Mouse (Mus musculus): Measurements from ENCODE around the gene Adam1b. TPM values are rescaled to one million over a fixed set of nuclear protein-coding genes. Genes with fewer than 3 reads are reported as not detected.

The Adam1b gene
- total RNA-seq, 2 experiments from 2014 or later: not detected

DNA sequence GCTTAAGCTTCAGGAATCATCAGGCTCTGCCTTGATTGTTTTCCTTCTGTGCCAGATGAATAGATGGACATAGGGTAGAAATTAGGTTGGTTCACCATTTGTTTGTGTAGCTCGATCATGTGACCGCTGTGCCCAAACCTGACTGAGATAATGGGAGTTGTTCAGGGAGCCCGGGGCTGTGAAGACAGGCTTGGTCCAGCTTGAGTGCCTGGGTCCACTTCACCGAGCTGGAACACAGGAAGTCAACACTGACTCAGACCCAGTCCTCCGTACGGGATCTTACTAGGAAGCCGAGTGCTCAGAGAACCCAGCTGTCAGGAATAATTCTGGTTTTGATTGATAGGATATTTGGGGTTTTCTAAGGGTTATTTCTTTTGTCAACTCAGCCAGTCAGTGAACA is 28.6 kb downstream of the Adam1b start:
- DNase-seq (ENCODE audit: low spot score in 2 of 2): no peak
- Histone ChIP-seq H3K4me3 (no peak overlapping the region), H3K27ac (no peak overlapping the region)
- no peak for TF ChIP-seq CTCF (conservative IDR thresholded peaks at IDR 0.05)

DNA sequence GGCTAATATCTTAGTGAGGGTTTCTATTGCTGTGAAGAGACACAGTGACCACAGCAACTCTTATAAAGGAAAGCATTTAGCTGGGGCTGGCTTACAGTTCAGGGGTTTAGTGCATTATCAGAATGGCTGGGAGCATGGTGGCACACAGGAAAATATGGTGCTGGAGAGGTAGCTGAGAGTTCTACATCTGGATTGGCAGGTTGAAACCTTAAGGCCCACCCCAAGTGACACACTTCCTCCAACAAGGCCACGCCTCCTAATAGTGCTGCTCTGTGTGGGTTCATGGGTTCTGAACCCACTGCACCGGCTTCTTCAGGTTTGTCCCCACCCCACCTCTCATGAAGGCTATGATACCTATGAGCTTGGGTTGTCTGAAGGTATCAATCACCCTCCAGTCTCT is 30.8 kb downstream of the Adam1b start:
- no peak for TF ChIP-seq CTCF (conservative IDR thresholded peaks at IDR 0.05)
- H3K27ac ChIP-seq: no peak overlapping the region
- H3K4me3 ChIP-seq: no peak overlapping the region
- DNase-seq (ENCODE audit: low spot score in 2 of 2): no peak

DNA sequence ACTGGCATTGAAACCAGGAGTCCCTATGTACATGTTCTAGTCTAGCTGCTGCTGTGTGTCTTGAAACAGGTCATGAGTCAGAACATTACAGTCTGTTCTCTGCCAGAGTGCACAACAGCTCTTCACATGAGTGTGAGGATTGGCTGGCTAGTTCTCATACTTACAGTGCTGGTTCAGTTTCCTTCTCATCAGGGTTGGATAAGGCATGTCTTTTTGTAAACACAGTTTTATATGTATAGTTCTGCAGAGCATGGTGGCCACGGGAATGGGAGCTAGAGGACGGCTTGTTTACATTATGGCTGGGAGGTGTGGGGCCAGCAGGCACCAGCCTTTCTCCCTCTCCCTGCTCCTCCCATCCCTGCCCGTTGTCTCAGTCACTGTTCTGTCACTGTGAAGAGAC is 33.7 kb downstream of the Adam1b start:
- TF ChIP-seq CTCF (conservative IDR thresholded peaks at IDR 0.05): no peak
- no peak for DNase-seq (ENCODE audit: low spot score in 2 of 2)

DNA sequence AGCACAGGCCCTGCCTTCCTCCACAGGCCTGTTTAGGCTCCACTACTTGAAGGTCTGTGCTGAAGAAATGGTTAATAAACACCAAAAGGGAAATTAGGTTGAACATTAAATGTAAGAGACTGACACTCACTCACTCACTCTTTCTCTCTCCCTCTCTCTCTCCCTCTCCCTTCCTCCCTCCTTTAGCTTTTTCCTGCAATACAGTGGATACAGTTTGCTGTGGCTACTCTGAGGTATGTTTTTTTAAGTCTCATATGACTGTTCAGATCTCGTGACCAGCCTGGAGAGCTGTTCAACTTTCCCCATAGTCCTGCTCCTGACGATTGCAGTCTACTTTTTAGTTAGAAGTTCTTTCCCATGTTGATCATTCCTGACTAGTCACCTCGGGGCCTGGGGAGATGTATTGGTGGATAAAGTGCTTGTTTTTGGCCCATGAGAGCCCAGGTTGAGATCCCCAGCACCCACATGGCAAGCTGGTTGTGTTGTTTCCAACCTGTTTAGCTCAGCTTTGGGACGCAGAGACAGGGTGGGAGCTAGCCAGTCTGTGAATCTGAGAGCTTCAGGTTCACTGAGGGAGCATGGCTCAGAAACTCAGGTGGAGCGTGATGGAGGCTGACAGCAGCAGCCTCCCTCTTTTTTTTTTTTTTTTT is 39.5 kb downstream of the Adam1b start:
- TF ChIP-seq CTCF (conservative IDR thresholded peaks at IDR 0.05): no peak
- H3K4me3 ChIP-seq: no peak overlapping the region
- no peak overlapping the region for H3K27ac ChIP-seq
- DNase-seq (ENCODE audit: low spot score in 2 of 2): no peak

More for the DNA sequence above, 33.7 kb downstream of the Adam1b start:
- Histone ChIP-seq H3K4me3 (no peak overlapping the region), H3K27ac (no peak overlapping the region)

DNA sequence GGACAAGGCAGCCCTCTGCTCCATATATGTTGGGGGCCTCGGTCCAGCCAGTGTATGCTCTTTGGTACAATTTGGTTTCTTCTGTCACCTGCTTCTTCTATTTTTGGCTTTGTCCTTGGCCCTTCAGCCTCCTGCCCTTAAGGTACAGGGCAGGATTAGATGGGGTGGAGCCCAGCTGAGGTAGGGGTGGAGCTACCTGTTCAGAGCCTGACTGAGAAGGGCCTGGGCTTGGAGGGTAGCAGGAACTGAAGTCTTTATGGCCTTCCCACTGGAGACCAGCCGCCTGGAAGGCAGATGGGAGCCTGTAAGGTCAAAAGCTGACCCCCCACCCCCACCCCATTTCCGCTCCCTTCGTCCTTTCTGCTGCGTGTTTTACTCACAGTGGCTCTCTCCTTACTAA is 40.3 kb downstream of the Adam1b start:
- Histone ChIP-seq H3K27ac (no peak overlapping the region), H3K4me3 (no peak overlapping the region)
- no peak for TF ChIP-seq CTCF (conservative IDR thresholded peaks at IDR 0.05)
- DNase-seq (ENCODE audit: low spot score in 2 of 2): no peak

DNA sequence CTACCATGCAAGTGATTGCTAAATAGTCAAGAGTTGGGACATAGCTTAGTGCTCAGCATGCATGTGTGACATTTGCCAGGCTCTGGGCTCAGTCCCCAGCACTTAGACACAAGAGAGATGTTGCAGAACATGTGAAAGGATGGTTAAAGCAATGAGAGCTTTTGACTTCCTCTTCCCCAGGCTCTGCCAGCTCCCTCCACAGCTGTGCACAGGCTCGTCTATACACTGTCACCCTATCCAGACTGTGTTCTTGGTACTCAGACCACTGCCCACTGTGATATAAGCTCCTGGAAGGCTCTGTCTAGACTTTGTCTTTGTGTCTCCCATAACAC is 41.1 kb downstream of the Adam1b start:
- Histone ChIP-seq H3K4me3 (no peak overlapping the region), H3K27ac (no peak overlapping the region)
- DNase-seq (ENCODE audit: low spot score in 2 of 2): no peak
- TF ChIP-seq CTCF (conservative IDR thresholded peaks at IDR 0.05): no peak

DNA sequence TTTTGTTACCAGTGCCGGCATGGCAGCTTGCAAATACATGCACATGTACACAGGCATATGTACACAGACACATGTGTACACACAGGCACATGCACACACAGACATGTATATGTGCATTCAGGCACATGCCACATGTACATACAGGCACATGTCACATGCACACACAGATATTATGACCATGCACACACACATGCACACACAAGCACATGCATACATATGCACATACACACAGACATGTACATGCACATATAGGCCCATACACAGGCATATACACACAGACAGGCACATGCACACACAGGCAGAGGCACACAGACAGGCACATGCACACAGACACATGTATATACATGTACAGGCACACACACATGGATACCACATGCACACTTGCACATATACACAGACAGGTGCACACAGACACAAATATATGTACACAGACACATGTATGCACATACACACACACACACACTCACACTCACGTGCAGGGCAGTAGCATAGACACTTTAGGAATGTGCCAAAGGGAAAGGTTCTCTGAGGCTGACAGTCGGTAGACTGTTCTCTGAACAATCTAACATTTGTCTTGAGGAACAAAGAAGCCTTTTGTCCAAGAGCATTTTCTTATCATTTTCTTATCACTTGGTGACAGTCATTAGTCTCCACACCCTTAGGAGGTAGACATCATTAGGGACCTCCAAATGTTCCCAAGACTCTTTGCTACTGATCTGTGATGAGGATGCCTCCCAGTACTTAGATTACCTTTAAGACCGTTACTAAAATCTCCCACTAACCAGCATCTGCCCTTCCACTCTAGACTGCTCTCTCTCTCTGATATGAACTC is 41.7 kb downstream of the Adam1b start:
- Histone ChIP-seq H3K27ac (no peak overlapping the region), H3K4me3 (no peak overlapping the region)
- TF ChIP-seq CTCF (conservative IDR thresholded peaks at IDR 0.05): no peak
- no peak for DNase-seq (ENCODE audit: low spot score in 2 of 2)

- DNase-seq (ENCODE audit: low spot score in 2 of 2): no peak
- H3K27ac ChIP-seq: no peak overlapping the region
- no peak for TF ChIP-seq CTCF (conservative IDR thresholded peaks at IDR 0.05)
- H3K4me3 ChIP-seq: no peak overlapping the region
Measured at GRCm38 (mm10) chr5:121455510-121456265, 47.5 kb downstream of the Adam1b start.

- H3K27ac ChIP-seq: no peak overlapping the region
- no peak for DNase-seq (ENCODE audit: low spot score in 2 of 2)
- no peak for TF ChIP-seq CTCF (conservative IDR thresholded peaks at IDR 0.05)
Measured at GRCm38 (mm10) chr5:121454503-121454782, 48.8 kb downstream of the Adam1b start.

DNA sequence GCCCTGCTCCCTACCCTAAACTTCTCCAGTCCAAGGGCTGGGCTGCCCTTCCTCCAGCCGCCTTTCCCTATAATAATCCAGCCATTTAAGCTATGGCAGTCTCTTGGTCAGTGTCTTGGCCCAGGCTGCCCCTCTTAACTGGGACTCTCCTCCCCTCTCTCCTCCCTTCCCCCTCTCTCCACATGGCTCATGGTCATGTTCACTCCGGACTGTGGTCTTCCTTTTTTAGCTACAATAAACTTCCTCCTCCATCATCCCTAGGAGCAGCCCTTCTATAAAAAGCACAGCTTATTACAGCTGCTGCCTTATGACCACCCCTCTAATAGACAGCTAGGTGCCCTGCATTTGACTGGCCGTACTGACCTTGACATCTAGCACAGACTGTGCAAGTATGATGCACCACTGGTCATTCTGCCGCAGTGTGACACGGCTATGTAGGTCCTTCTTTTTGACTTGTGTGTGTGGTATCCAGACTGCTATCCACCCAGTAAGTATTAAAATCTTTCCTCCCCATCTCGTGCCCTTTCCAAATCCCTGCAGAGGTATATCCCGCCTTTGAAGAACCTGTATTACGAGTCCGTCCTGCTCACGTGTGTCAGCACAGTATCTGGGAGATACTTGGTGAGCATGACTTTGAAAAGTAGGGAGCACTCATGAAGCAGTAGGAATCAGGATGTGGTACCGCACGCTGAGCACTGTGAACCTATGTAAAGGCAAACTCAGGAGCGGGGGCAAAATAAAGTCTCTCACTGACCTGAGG is 49.3 kb downstream of the Adam1b start:
- Histone ChIP-seq H3K4me3 (no peak overlapping the region), H3K27ac (no peak overlapping the region)
- TF ChIP-seq CTCF (conservative IDR thresholded peaks at IDR 0.05): no peak
- DNase-seq (ENCODE audit: low spot score in 2 of 2): no peak

More at GRCm38 (mm10) chr5:121454503-121454782, 48.8 kb downstream of the Adam1b start:
- H3K4me3 ChIP-seq: no peak overlapping the region

DNA sequence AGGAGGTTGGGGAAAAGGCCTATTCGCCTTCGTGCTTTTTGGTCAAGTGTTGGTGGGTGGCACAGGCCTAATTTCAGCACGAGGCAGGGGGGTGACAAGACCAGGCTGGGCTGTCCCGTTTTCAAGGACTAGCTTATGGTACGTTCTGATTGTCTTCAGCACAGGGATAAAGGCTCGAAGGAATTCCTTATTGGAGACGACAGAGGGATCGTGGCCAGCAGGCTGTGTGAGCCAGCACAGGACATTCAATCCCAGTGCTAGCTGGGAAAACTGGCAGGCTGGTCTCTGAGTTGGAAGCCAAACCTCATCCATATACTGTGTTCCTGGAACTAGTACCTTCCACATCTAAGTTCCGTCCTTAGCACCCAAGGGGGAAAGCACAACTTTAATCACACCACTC is 50.3 kb downstream of the Adam1b start:
- no peak for TF ChIP-seq CTCF (conservative IDR thresholded peaks at IDR 0.05)
- no peak for DNase-seq (ENCODE audit: low spot score in 2 of 2)
- Histone ChIP-seq H3K27ac (peak overlapping the region; percentile 99), H3K4me3 (peak overlapping the region; percentile 88)

GRCm38 (mm10) chr5:121452026-121452869 is 51.0 kb downstream of the Adam1b start, which contains the start of gene Erp29:
Gene Erp29 (minus strand): TSS chr5:121452506.
- DNase-seq (ENCODE audit: low spot score in 2 of 2): peak; percentile 98 to 99

More at GRCm38 (mm10) chr5:121452026-121452869, 51.0 kb downstream of the Adam1b start, which contains the start of gene Erp29:
- H3K4me3 ChIP-seq: peak within 1 kb of the TSS; percentile 88
- peak; percentile 55 for TF ChIP-seq CTCF (conservative IDR thresholded peaks at IDR 0.05)
- peak within 1 kb of the TSS; percentile 99 for H3K27ac ChIP-seq

Measured in layer of hippocampus, adult 2 months (tissue).